Mouse (Mus musculus) brain, embryonic 14.5 days (tissue): ENCODE measurements around the gene Tab2. TPM values are rescaled to one million over a fixed set of nuclear protein-coding genes. Genes with fewer than 3 reads are reported as not detected.
"Not testable (repeated sequence)": the region's sequence is repeated elsewhere in the genome, so short reads cannot be mapped to it uniquely, and the experiment has no call there.

Experiments
- DNase-seq: peaks from one replicate; pipeline ENCODE4 v3.0.0-alpha.2; 2011; ENCODE audit warnings: low read depth
- CTCF ChIP-seq: fragments of 200-500 bp; IDR thresholded peaks from 2 replicates; pipeline ENCODE4 v1.5.1; 2012; ENCODE audit warnings: inconsistent platforms, mild to moderate bottlenecking, moderate library complexity, borderline replicate concordance; ENCODE audit not compliant: insufficient read depth, insufficient read length; ENCODE audit errors: extremely low read depth
- POLR2A ChIP-seq: fragments of 200-500 bp; IDR thresholded peaks from 2 replicates; pipeline ENCODE4 v1.6.1; 2012; ENCODE audit warnings: mild to moderate bottlenecking, inconsistent platforms, borderline replicate concordance; ENCODE audit not compliant: poor library complexity, insufficient read depth, insufficient read length, severe bottlenecking; ENCODE audit errors: extremely low read depth
- polyA plus RNA-seq: library from polyadenylated mRNA; depleted of rRNA; stranded (reverse); fragments of >200 nt; gene quantifications from 2 replicates; pipeline ENCODE4 v1.2.3, GENCODE M21; 2012

The Tab2 gene
- polyA plus RNA-seq, 1 experiment = 61.3 TPM

GRCm38 (mm10) chr10:7943006-7943405 lies 13.0 kb downstream of the Tab2 start:
- TF ChIP-seq CTCF (no peak), POLR2A (no peak)
- no peak for DNase-seq

DNA sequence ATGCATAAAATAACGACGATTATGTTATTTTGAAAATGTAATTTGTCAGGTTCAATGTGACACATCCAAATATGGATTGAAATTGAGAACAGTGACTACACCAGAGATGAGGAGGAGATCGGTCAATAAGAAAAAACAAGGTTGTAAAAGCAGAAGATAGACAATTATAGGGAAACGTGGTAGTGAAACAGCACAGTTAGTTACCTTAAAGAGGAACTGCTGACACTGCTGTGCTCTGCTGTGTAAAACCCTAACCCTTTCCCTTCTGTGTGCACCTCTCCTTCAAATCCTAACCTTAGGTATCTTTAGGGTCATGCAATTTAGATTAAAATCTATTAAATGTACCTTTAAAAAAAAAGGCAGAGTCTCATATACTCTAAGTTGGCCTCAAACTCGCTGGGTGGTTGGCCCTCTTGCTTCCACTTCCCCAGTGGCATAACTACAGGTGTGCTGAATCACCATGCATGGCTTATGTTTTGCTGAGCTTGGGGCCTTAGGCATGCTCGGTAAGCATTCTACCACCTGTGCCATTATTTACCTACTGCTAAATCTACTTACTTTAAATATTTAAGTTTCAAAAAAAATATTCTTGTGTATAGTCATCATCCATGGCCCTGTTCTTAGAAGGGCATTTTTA lies 19.4 kb downstream of the Tab2 start:
- DNase-seq = no peak
- TF ChIP-seq CTCF (no peak), POLR2A (no peak)

DNA sequence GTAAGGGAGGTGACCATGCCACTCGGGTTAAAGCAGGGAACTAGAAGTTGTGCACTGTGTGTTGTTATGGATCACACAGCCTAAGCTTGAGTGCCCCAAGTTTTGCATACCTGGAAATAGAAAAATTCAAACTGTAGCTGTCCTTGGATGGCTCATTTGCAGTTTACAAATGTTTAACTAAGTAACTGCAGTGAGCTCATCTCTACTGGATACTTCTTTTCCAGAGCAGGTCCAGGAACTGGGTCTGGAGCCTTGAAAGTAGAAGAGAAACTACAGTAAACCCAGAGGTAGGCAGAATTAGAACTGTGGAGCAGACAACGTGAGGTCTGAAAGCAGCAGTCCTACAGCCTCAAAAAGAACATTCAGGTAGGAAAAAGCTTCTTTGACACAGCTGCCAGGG lies 23.1 kb downstream of the Tab2 start:
- DNase-seq = no peak
- TF ChIP-seq CTCF (no peak), POLR2A (no peak)

GRCm38 (mm10) chr10:7928996-7929395 lies 27.0 kb downstream of the Tab2 start:
- TF ChIP-seq POLR2A = no peak
- TF ChIP-seq CTCF = no peak
- DNase-seq = no peak

DNA sequence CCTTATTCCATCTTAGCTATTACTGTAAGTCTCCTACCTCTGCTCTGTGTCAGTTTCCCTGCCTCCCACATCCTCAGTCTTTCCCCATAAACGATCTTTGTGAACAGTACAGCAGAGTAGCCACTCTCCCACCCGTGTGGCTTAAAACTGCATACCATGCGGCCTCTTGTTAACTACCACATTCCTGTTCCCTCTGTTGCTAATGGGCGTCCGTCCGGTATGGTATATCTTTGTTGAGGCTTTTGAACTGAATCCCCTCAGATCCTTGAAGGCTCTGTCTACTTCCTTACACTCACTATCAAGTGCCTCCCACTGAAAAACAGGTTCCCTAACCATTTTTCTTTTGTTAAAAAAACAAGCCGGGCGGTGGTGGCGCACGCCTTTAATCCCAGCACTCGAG lies 30.5 kb downstream of the Tab2 start:
- DNase-seq = peak; percentile 23
- TF ChIP-seq POLR2A (no peak), CTCF (no peak)

GRCm38 (mm10) chr10:7923433-7923832 lies 32.6 kb downstream of the Tab2 start:
- TF ChIP-seq CTCF (no peak), POLR2A (no peak)
- no peak for DNase-seq

DNA sequence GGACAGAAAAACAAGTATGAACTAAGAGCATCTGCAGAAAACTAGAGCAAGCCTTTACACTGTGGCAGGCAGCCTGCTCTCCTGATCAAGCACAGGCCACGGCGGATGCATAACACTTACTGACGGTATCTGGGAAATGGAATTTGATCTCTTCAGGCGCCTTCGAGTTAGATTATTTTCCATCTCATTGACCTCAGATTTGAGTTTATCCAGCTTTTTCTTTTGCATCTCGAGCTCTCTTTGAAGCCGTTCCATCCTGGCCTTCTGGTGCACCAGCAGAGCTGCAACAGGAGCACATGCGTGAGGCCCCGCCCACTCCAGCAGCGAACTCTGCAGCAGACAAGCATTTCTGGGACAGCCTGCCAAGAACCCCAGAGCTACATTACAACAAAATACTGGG lies 44.8 kb downstream of the Tab2 start:
- no peak for TF ChIP-seq CTCF
- TF ChIP-seq POLR2A = no peak
- DNase-seq = peak; percentile 60

GRCm38 (mm10) chr10:7907151-7907550 lies 48.9 kb downstream of the Tab2 start:
- DNase-seq = no peak
- TF ChIP-seq CTCF = no peak
- no peak for TF ChIP-seq POLR2A

- TF ChIP-seq POLR2A (no peak), CTCF (no peak)
- no peak for DNase-seq
Measured at GRCm38 (mm10) chr10:7904157-7904556, 51.9 kb downstream of the Tab2 start.

DNA sequence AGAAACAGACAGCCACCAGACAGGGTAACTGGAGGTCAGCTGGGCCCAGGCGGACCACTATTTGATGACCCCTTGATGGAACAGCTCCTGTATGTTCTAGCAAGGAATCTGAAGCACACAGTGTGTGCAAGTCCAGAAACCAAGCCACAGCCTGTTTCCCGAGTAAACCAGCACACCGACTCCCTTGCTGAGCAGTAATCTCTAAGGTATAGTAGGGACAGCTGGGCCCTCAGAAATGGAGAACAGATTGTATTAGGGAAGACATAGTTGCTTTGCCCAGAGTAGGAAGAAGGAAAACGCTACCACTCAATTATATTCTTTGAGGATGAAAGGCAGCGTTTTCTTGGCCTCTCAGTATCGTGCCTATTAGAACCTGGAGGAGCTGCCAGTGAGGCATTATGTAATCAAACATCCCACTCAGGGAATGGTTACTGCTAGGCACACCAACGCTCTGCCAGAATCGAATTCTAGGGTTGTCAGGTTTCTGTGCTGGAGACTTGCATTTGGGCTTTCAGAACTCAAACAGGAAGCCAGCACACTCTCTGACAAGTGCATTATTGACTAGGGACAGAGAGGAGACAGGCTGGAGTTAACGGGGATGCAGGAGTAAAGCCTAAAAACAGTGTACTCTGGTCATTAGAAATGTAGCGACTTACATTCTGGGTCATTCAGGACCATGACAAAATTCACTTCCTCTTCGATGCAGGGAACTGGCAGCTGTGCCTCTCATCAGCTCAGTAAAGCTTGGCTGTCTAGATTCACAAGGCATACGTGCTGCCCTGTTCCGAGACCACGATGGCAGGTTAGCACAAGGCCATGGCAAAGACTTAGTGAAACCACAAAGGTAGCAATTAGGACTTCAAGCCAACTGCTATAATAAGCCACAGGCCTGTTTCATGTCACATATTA lies 55.1 kb downstream of the Tab2 start:
- TF ChIP-seq POLR2A (no peak), CTCF (no peak)
- DNase-seq = no peak

DNA sequence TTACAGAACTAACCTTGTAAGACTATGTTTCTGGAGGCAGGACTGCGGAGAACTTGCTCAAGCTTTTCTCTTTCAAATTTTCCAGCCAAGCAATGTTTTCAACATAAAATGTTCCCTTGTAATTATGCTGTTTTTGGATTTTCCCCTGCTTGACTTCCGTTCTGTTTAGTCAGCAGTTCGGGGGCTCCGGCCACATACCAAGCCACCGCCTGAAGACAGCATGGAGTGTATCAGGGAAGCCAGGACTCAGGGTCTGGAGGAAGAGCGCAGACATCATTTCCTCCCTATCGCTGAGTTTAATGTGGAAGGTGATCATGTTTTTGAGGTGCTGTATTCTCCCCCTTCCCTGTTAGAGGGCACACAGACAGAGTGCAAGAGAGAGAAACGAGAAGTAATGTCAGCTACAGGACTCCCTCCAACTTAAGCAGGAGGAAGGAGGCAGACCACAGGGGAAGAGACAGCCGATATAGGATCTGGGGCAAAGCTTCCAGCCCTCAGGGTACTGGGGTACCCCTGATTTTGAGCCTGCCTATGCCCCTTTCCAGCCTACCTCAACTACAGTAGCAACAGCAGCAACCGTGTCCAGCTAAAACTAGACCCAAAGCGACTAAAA lies 67.7 kb downstream of the Tab2 start:
- TF ChIP-seq CTCF (no peak), POLR2A (no peak)
- DNase-seq = no peak

DNA sequence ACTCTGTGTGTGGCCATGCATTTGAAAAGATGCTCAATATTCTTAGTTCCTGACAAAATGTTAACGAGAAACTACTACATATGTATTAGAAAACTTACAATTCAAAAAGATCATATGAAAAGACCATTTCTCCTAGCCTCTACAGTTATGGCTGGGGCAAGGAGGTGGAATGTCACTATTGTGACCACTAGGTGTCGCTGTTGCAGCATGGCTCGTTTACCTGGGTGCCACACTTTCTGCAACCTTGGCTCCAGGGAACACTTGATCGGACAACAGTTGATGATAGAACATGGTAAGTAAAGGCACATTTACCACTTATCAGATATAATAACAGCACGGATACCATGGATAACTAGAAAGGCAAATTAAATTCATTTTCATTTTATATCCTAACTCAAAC lies 72.5 kb downstream of the Tab2 start:
- DNase-seq = peak; percentile 86
- no peak for TF ChIP-seq POLR2A
- peak; percentile 97 for TF ChIP-seq CTCF

- TF ChIP-seq CTCF (no peak), POLR2A (no peak)
- no peak for DNase-seq
Measured at GRCm38 (mm10) chr10:7881971-7882370, 74.1 kb downstream of the Tab2 start.

DNA sequence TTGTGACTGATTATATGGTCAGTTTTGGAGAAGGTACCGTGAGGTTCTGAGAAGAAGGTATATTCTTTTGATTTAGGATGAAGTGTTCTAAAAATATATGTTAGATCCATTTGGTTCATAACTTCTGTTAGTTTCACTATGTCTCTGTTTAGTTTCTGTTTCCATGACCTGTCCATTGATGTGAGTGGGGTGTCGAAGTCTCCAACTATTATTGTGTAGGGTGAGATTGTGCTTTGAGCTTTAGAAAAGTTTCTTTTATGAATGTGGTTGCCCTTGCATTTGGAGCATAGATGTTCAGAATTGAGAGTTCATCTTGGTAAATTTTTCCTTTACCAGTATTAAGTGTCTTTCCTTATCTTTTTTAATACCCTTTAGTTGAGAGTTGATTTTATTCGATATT lies 75.7 kb downstream of the Tab2 start:
- DNase-seq = not testable (repeated sequence)
